Mouse (Mus musculus) intestine, postnatal 0 days (tissue): Measurements from ENCODE around the gene Cradd. TPM values are rescaled to one million over a fixed set of nuclear protein-coding genes. Genes with fewer than 3 reads are reported as not detected.

ENCODE experiments used
- ATAC-seq: fragments of 200-750 bp; cut with Nextera tagmentation; 2 replicates; pipeline ENCODE4 v1.8.0; 2017; ENCODE audit warnings: mild to moderate bottlenecking, moderate TSS enrichment, moderate library complexity
- H3K27ac ChIP-seq: fragments of 300-500 bp; sonication (generic); 2 replicates; pipeline ENCODE4 v1.5.1; 2014; ENCODE audit warnings: mild to moderate bottlenecking, low read depth, low read length, moderate library complexity
- H3K27me3 ChIP-seq: fragments of 300-500 bp; sonication (generic); replicated peaks from 2 replicates; pipeline ENCODE4 v1.6.1; 2014; ENCODE audit warnings: low read length, mixed read lengths; ENCODE audit not compliant: control insufficient read depth, insufficient read depth
- H3K36me3 ChIP-seq: fragments of 300-500 bp; sonication (generic); 2 replicates; pipeline ENCODE4 v1.6.1; 2014; ENCODE audit warnings: mild to moderate bottlenecking, moderate library complexity; ENCODE audit not compliant: control insufficient read depth, insufficient read depth
- H3K4me1 ChIP-seq: fragments of 300-500 bp; sonication (generic); replicated peaks from 2 replicates; pipeline ENCODE4 v1.6.1; 2014; ENCODE audit warnings: antibody characterized with exemption, low read length, mixed read lengths; ENCODE audit not compliant: control insufficient read depth, insufficient read depth
- H3K4me2 ChIP-seq: fragments of 300-500 bp; sonication (generic); replicated peaks from 2 replicates; pipeline ENCODE4 v1.6.1; 2014; ENCODE audit warnings: low read depth, mild to moderate bottlenecking, moderate library complexity
- H3K4me3 ChIP-seq: fragments of 300-500 bp; sonication (generic); 2 replicates; pipeline ENCODE4 v1.5.1; 2014; ENCODE audit warnings: low read depth, low read length
- H3K9ac ChIP-seq: fragments of 300-500 bp; sonication (generic); 2 replicates; pipeline ENCODE4 v1.6.1; 2014; ENCODE audit warnings: mild to moderate bottlenecking, low read depth, low read length
- H3K9me3 ChIP-seq: fragments of 300-500 bp; sonication (generic); 2 replicates; pipeline ENCODE4 v1.6.1; 2016; ENCODE audit warnings: mixed run types; ENCODE audit not compliant: control insufficient read depth
- CTCF ChIP-seq: sonication (generic); IDR thresholded peaks from 2 replicates; pipeline ENCODE4 v1.5.1; 2016; ENCODE audit warnings: low read depth, mild to moderate bottlenecking, control low read depth, antibody characterized with exemption, moderate library complexity
- WGBS: fragments of 180-500 bp; shearing (Covaris S2); extraction: QIAGEN DNeasy Blood & Tissue Kit; methylation state at CpG from one replicate; pipeline ENCODE4 v1.1.7; 2014; 5-methylcytosine and 5-hydroxymethylcytosine counted together
- polyA plus RNA-seq: library from polyadenylated mRNA; unstranded; fragments of >200 nt; fragmentation: Nextera tagmentation; extraction: Ambion mirVana; gene quantifications from 2 replicates; pipeline ENCODE4 v1.2.1, GENCODE M21; 2015

Cradd gene
- polyA plus RNA-seq, 1 experiment from 2014 or later: 12.5 TPM

DNA sequence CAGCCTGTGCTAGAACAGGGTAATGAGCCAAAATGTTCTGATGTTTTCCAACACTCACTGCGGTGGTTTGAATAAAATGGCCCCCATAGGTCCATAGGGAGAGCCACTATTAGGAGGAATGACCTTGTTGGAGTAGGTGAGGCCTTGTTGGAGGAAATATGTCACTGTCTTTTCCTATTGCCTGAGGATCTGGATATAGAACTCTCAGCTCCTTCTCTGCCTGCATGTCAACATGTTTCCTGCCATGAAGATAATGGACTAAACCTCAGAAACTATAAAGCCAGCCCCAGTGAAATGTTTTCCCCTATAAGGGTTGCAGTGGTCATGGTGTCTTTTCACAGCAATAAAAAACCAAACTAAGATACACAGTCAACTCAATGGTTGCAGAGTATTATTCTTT, 6.0 kb upstream of the Cradd start:
- Histone ChIP-seq H3K36me3 (no peaks in the 10 kb centered on the region), H3K4me1 (no peaks in the 10 kb centered on the region), H3K9ac (no peak overlapping the region), H3K4me3 (no peak overlapping the region), H3K9me3 (no peaks in the 10 kb centered on the region), H3K4me2 (no peak overlapping the region), H3K27ac (no peak overlapping the region), H3K27me3 (no peaks in the 10 kb centered on the region)
- ATAC-seq: no peak
- 93% methylated on average over 1 of the region's 1 CpGs for WGBS
- TF ChIP-seq CTCF: no peak

DNA sequence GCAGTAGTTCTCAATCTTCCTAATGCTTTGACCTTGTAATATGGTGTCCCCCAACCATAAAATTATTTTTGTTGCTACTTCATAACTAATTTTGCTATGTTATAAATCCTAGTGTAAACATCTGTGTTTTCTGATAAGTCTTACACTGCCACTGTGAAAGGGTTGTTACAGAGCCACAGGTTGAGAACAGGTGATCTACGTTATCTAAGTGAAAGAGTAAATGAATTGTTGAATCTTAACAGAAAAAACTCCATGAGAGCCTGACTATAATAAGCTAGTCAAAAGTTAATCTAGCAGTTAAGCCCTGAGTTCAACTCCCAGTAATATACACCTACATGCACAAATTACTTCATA, 322 bp upstream of the Cradd start:
- Histone ChIP-seq H3K27ac (no peak overlapping the region), H3K4me2 (no peak overlapping the region), H3K9me3 (no peaks in the 10 kb centered on the region), H3K4me1 (no peaks in the 10 kb centered on the region), H3K4me3 (peak overlapping the region; percentile 75; the same call in 1 of the 2 replicates), H3K36me3 (no peaks in the 10 kb centered on the region), H3K27me3 (no peaks in the 10 kb centered on the region), H3K9ac (no peak overlapping the region)
- no peak for TF ChIP-seq CTCF
- ATAC-seq: peak; percentile 43
- 19% methylated on average over 1 of the region's 1 CpGs for WGBS

DNA sequence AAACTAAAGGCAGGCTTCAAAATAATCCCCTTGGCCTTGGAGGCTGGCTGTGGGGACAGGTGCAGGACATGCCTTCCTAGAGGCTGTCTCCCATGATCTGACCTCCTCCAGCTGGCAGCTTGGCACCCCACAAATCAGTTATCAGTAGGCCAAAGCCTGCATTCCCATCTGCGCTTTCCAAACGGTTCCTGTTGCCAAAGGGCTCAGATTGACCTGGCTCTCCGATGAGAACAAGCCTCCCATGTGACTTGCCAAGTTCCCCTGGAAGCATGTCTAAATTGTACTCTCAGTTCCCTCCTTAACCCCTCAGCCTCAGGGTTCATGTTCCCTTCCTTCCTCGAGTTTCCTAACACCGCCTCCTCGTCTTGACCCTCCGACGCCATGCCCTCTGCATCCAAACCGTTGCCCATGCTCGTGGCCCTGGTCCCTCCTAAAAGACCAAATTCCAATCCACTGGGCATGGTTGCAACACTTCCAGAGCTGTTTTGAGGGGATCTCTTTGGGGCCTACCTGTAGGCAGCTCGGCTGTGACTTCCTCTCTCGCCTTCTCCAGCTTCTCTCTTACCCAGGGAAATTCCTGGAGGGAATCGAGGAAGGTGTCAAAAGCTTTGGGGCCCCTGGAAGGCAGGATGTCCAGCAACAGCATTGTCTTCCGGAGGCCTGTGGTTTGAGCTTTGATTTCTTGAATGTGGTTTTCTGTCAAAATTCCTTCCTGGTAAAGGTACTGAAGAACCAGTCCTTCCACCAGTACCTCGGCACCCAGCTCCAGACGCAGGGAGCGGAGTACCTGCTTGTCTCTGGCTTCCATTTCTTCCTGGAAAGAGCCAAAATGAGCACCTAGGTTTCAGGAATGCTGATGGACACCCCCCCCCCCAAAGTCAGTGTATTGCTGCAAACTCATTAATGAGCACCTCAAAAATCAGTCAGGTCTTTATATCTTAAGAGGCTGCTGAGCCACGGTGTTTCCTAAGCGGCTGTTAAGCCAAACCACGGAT, 1.6 kb downstream of the Cradd start:
- no peak for ATAC-seq
- 49% methylated on average over 20 of the region's 20 CpGs for WGBS
- no peak overlapping the region for H3K4me3 ChIP-seq
- no peaks in the 10 kb centered on the region for H3K4me1 ChIP-seq
- no peaks in the 10 kb centered on the region for H3K36me3 ChIP-seq
- H3K27ac ChIP-seq: no peak overlapping the region
- H3K4me2 ChIP-seq: peak overlapping the region; percentile 86
- H3K9me3 ChIP-seq: no peaks in the 10 kb centered on the region
- H3K27me3 ChIP-seq: no peaks in the 10 kb centered on the region
- no peak for TF ChIP-seq CTCF
- H3K9ac ChIP-seq: no peak overlapping the region

DNA sequence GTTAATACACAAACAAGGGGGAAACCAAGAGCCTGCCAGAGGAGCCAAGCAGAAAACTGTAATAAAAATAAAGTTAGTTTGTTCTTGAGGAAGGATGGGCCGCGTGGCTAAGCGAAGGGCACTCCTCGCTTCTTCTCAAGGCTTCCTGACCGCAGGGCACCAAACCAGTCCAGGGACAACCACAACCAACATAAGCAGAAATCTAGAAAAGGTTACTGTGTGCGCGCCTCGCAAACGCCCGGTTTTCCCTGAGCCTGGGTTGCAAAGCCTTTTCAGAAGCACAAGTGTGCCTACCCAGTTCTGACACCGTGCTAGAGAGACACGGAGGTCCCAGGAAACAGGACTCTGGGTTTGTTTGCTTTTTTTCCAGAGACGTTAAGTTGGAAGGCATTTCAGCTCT, 4.9 kb downstream of the Cradd start:
- Histone ChIP-seq H3K36me3 (peaks cover 6% of the 10 kb centered on the region; the same call in 1 of the 2 replicates), H3K4me3 (no peak overlapping the region), H3K27ac (no peak overlapping the region), H3K9ac (no peak overlapping the region), H3K4me2 (no peak overlapping the region), H3K4me1 (no peaks in the 10 kb centered on the region), H3K9me3 (no peaks in the 10 kb centered on the region), H3K27me3 (no peaks in the 10 kb centered on the region)
- TF ChIP-seq CTCF: no peak
- 84% methylated on average over 13 of the region's 13 CpGs for WGBS
- no peak for ATAC-seq

DNA sequence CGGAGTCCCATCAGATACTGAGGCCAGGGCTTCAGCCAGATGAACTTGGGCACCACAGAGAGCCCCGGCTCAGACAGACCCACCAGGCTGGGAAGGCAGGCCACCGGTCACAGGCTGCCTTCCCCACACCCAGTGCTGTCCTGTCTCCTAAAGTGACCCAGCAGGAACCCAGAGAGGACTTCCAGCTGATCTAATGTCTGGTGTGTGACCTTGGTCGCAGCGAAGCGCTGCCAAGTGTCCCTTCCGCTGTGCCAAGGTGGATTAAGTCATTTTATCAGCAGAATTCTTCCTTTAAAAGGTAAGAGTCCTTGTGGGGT, 5.6 kb downstream of the Cradd start:
- H3K27me3 ChIP-seq: no peaks in the 10 kb centered on the region
- H3K9ac ChIP-seq: no peak overlapping the region
- H3K36me3 ChIP-seq: peaks cover 6% of the 10 kb centered on the region; the same call in 1 of the 2 replicates
- no peak overlapping the region for H3K4me2 ChIP-seq
- ATAC-seq: no peak
- no peak for TF ChIP-seq CTCF
- no peaks in the 10 kb centered on the region for H3K9me3 ChIP-seq
- H3K27ac ChIP-seq: no peak overlapping the region
- H3K4me3 ChIP-seq: no peak overlapping the region
- H3K4me1 ChIP-seq: no peaks in the 10 kb centered on the region
- 92% methylated on average over 7 of the region's 7 CpGs for WGBS

DNA sequence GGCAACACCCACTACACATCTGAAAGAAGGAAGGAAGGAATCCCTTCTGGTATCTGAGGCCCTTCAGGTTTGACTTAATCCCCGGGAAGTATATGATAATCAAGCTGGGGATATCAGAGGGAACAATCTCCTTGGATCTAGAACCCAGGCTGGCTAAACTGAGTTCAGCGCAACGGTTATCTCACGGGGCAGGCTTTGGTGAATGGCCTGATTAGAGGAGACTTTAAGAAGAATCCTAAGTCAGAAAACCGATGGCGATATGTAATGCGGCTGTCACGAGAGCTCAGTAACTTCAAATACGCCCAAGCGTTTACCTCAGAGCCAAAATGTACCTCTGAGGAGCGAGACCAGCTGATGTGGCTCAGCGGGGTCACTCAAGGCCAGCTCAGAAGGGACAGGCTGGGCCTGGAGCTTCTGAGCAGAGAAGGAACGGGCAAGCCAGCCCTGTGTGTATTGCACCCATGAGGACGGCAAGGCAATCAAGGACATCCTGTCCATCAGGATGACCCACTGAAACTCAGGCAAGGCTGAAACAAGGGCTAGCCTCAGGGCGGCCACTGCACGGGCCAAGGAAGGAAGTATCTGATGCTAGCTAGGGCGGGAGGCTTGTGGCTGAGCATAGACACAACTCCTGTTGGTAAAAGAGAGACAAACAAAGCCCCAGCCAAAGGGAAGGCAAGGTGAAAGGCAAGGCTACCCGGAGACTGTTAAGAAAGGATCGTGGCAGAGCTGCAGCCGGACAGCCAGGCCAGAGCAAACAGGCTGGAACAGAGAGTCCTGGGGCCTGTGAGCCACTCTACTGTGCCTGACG, 6.1 kb downstream of the Cradd start:
- no peak overlapping the region for H3K9ac ChIP-seq
- H3K27ac ChIP-seq: no peak overlapping the region
- H3K4me2 ChIP-seq: no peak overlapping the region
- H3K36me3 ChIP-seq: peaks cover 6% of the 10 kb centered on the region; the same call in 1 of the 2 replicates
- no peak for ATAC-seq
- no peak for TF ChIP-seq CTCF
- H3K4me3 ChIP-seq: no peak overlapping the region
- H3K27me3 ChIP-seq: no peaks in the 10 kb centered on the region
- H3K4me1 ChIP-seq: no peaks in the 10 kb centered on the region
- WGBS: 89% methylated on average over 21 of the region's 21 CpGs
- H3K9me3 ChIP-seq: no peaks in the 10 kb centered on the region
